Mouse (Mus musculus): ENCODE results near the gene Dennd1a. TPM values are rescaled to one million over a fixed set of nuclear protein-coding genes. Genes with fewer than 3 reads are reported as not detected.
A peak's percentile ranks its signal among the peaks of the same experiment; 100 is the strongest.

Dennd1a gene
- 29.8 and 42.6 TPM in 2 replicates for total RNA-seq (2014; fragmentation: Nextera tagmentation)
- total RNA-seq (2017) = 15.8 and 23.0 TPM in 2 replicates

- peak; percentile 78 for ATAC-seq (replicated peaks; ENCODE audit: poor library complexity, severe bottlenecking)
Measured at GRCm38 (mm10) chr2:38286733-38287551, at the start of gene Dennd1a. Dennd1a (minus strand) TSS chr2:38287390.

GRCm38 (mm10) chr2:38336606-38337005 is 49.4 kb upstream of the Dennd1a start:
- ATAC-seq (replicated peaks; ENCODE audit: poor library complexity, severe bottlenecking) = peak; percentile 58

GRCm38 (mm10) chr2:38333586-38334119 is 46.5 kb upstream of the Dennd1a start:
- no peak for ATAC-seq (replicated peaks; ENCODE audit: poor library complexity, severe bottlenecking)

- ATAC-seq (replicated peaks; ENCODE audit: poor library complexity, severe bottlenecking) = no peak
Measured at GRCm38 (mm10) chr2:38326671-38327070, 39.5 kb upstream of the Dennd1a start.

GRCm38 (mm10) chr2:38323380-38323779 is 36.2 kb upstream of the Dennd1a start:
- no peak for ATAC-seq (replicated peaks; ENCODE audit: poor library complexity, severe bottlenecking)

- ATAC-seq (replicated peaks; ENCODE audit: poor library complexity, severe bottlenecking) = no peak
Measured at GRCm38 (mm10) chr2:38320911-38321310, 33.7 kb upstream of the Dennd1a start.

- ATAC-seq (replicated peaks; ENCODE audit: poor library complexity, severe bottlenecking) = peak; percentile 90
Measured at GRCm38 (mm10) chr2:38319086-38319485, 31.9 kb upstream of the Dennd1a start.

- ATAC-seq (replicated peaks; ENCODE audit: poor library complexity, severe bottlenecking) = peak; percentile 90
Measured at GRCm38 (mm10) chr2:38313399-38313798, 26.2 kb upstream of the Dennd1a start.

- ATAC-seq (replicated peaks; ENCODE audit: poor library complexity, severe bottlenecking) = no peak
Measured at GRCm38 (mm10) chr2:38312921-38313320, 25.7 kb upstream of the Dennd1a start.

GRCm38 (mm10) chr2:38305152-38305551 is 18.0 kb upstream of the Dennd1a start:
- no peak for ATAC-seq (replicated peaks; ENCODE audit: poor library complexity, severe bottlenecking)

GRCm38 (mm10) chr2:38300941-38301340 is 13.8 kb upstream of the Dennd1a start:
- no peak for ATAC-seq (replicated peaks; ENCODE audit: poor library complexity, severe bottlenecking)

- peak; percentile 64 for ATAC-seq (replicated peaks; ENCODE audit: poor library complexity, severe bottlenecking)
Measured at GRCm38 (mm10) chr2:38295939-38296338, 8.7 kb upstream of the Dennd1a start.

- ATAC-seq (replicated peaks; ENCODE audit: poor library complexity, severe bottlenecking) = no peak
Measured at GRCm38 (mm10) chr2:38291526-38291925, 4.3 kb upstream of the Dennd1a start.

GRCm38 (mm10) chr2:38288226-38288625 is 1.0 kb upstream of the Dennd1a start:
- no peak for ATAC-seq (replicated peaks; ENCODE audit: poor library complexity, severe bottlenecking)

GRCm38 (mm10) chr2:38286433-38286732 is 807 bp downstream of the Dennd1a start:
- peak; percentile 9; the same call in 1 of the 2 replicates for ATAC-seq (replicated peaks; ENCODE audit: poor library complexity, severe bottlenecking)

- no peak for ATAC-seq (replicated peaks; ENCODE audit: poor library complexity, severe bottlenecking)
Measured at GRCm38 (mm10) chr2:38285781-38286432, 1.3 kb downstream of the Dennd1a start.

GRCm38 (mm10) chr2:38283961-38284360 is 3.2 kb downstream of the Dennd1a start:
- ATAC-seq (replicated peaks; ENCODE audit: poor library complexity, severe bottlenecking) = no peak

- no peak for ATAC-seq (replicated peaks; ENCODE audit: poor library complexity, severe bottlenecking)
Measured at GRCm38 (mm10) chr2:38280376-38280775, 6.8 kb downstream of the Dennd1a start.

GRCm38 (mm10) chr2:38274973-38275372 is 12.2 kb downstream of the Dennd1a start:
- no peak for ATAC-seq (replicated peaks; ENCODE audit: poor library complexity, severe bottlenecking)

- ATAC-seq (replicated peaks; ENCODE audit: poor library complexity, severe bottlenecking) = no peak
Measured at GRCm38 (mm10) chr2:38263653-38264052, 23.5 kb downstream of the Dennd1a start.

- no peak for ATAC-seq (replicated peaks; ENCODE audit: poor library complexity, severe bottlenecking)
Measured at GRCm38 (mm10) chr2:38259052-38259451, 28.1 kb downstream of the Dennd1a start.
